Mouse (Mus musculus): ENCODE results near the gene Gm14409. TPM values are rescaled to one million over a fixed set of nuclear protein-coding genes. Genes with fewer than 3 reads are reported as not detected.
"Not testable (repeated sequence)": the region's sequence is repeated elsewhere in the genome, so short reads cannot be mapped to it uniquely, and the experiment has no call there.

The Gm14409 gene
- total RNA-seq (2021) = 1 to 10 TPM; 1.3 to 1.4 TPM

GRCm38 (mm10) chr2:177266936-177267335 lies at the start of gene Gm14409:
Gm14409 (minus strand) TSS chr2:177267036.
- DNase-seq (ENCODE audit: low spot score) = not testable (repeated sequence)

DNA sequence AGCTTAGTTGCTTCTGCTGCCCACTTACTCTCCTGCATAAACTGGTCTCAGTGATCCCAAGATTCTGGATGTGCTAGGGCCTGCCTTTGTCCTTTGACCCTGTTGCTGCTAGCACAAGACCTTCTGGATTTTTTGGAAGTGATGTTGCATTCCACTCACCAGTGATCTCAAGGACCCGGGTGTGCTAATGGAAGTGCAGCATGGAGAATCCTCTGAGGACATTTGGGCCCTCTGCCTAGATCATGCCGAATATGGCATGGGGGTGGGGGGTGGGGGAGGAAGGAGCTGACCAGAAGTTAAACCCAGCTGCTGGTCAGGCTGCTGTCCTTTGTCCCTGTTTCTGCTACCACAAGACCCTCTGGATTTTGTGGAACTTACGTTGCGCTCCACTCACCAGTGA lies 42.8 kb upstream of the Gm14409 start:
- DNase-seq (ENCODE audit: low spot score); intact Hi-C loops (cut with DNase I): not testable (repeated sequence)

More at GRCm38 (mm10) chr2:177266936-177267335, at the start of gene Gm14409:
- intact Hi-C loops (cut with DNase I) = not testable (repeated sequence)

- DNase-seq (ENCODE audit: low spot score); intact Hi-C loops (cut with DNase I): not testable (repeated sequence)
Observed at GRCm38 (mm10) chr2:177304980-177305379, 38.1 kb upstream of the Gm14409 start.

DNA sequence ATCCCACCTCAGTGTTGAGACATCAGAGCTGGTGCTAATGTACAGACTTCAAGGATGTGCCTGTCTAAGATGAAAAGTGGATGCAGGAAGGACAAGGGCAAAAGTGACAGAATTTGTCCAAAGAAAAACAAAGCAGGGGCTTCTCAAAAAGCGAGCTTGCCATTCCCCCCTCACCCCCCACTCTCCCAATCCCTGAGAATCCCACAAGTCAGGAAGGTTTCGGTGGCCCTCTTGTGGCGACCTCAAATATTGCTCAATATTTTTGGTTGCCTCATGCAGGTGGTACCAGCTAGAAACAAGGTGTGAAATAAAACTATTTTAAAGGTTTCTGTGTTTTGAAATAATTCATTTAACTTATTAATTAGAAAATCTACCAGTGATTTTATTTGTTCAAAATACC lies 16.9 kb upstream of the Gm14409 start:
- DNase-seq (ENCODE audit: low spot score); intact Hi-C loops (cut with DNase I): not testable (repeated sequence)

GRCm38 (mm10) chr2:177277754-177278153 lies 10.9 kb upstream of the Gm14409 start:
- DNase-seq (ENCODE audit: low spot score); intact Hi-C loops (cut with DNase I): not testable (repeated sequence)

DNA sequence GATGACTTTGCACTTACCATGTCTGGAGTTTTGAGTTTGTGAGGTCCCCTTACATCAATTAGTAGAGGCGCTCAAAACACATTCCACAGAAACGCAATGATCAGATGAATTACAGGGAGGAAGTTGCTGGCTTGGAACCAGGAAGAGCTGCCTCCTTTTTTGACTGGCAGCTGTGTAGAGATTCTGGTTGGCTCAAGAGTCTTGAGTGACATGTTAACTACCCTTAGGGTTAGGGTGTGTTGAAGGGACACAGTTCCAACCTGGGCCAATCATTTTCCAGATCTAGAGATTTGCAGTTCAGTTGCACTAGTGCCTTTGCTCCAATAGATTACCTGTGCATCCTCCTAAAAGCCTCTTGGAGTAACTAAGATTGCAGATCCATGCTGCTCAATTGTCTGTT lies 5.4 kb upstream of the Gm14409 start:
- intact Hi-C loops (cut with DNase I); DNase-seq (ENCODE audit: low spot score): not testable (repeated sequence)

- DNase-seq (ENCODE audit: low spot score); intact Hi-C loops (cut with DNase I): not testable (repeated sequence)
Observed at GRCm38 (mm10) chr2:177247449-177247848, 19.4 kb downstream of the Gm14409 start.

GRCm38 (mm10) chr2:177230461-177230860 lies 36.4 kb downstream of the Gm14409 start:
- intact Hi-C loops (cut with DNase I); DNase-seq (ENCODE audit: low spot score): not testable (repeated sequence)

Other genes with a start within 250 kb of the Gm14409 start
- 1 to 10 TPM in 1 of 2 experiments, under 1 TPM in 1; 0.42 to 1.1 TPM for gene Gm14401, start 192.7 kb downstream of the Gm14409 start, total RNA-seq (2021)
- 10 to 100 TPM; 29.9 to 33.3 TPM for gene Gm14410, start 60.6 kb downstream of the Gm14409 start, total RNA-seq (2021)
- under 1 TPM; 0.73 to 0.81 TPM for gene Gm14412, start 57.3 kb upstream of the Gm14409 start, total RNA-seq (2021)
- 10 to 100 TPM; 17.2 to 18.4 TPM for gene Gm14418, start 131.3 kb upstream of the Gm14409 start, total RNA-seq (2021)
- 100 to 1,000 TPM; 492 to 508 TPM for gene Zfp970, start 197.7 kb upstream of the Gm14409 start, total RNA-seq (2021)
- 10 to 100 TPM; 77.7 to 82.1 TPM for gene Gm14403, start 231.2 kb upstream of the Gm14409 start, total RNA-seq (2021)